ENCODE assay signal across 43 mouse cellular contexts in genomic region chr6:129438033-129438432, GRCm38 (mm10). TPM values are rescaled to one million over a fixed set of nuclear protein-coding genes. Genes with fewer than 3 reads are reported as not detected.
"Had no signal": no experiment of that assay in that cellular context is flagged by ENCODE, and none has a peak within 500 bp of the region (broad histone marks: within the 10 kb centered on the region; RNA-seq: fewer than 3 reads in every experiment).

No protein-coding gene starts in this region.

- H3K9ac ChIP-seq: heart, embryonic 12.5 days; heart, embryonic 13.5 days; heart, embryonic 15.5 days; hindbrain, embryonic 12.5 days; hindbrain, embryonic 13.5 days; hindbrain, embryonic 14.5 days; hindbrain, embryonic 15.5 days; intestine, embryonic 15.5 days; kidney, embryonic 15.5 days had no signal

- H3K27ac ChIP-seq: heart, embryonic 13.5 days; heart, embryonic 15.5 days; hindbrain, embryonic 10.5 days; hindbrain, embryonic 12.5 days; hindbrain, embryonic 13.5 days; hindbrain, embryonic 14.5 days; hindbrain, embryonic 15.5 days; hindbrain, postnatal 0 days; intestine, embryonic 15.5 days; kidney, embryonic 15.5 days; kidney, postnatal 0 days; layer of hippocampus, adult 2 months; left cerebral cortex, adult 2 months had no signal

- H3K4me2 ChIP-seq: heart, embryonic 12.5 days; heart, embryonic 13.5 days; heart, embryonic 15.5 days; hindbrain, embryonic 12.5 days; hindbrain, embryonic 13.5 days; hindbrain, embryonic 14.5 days; hindbrain, embryonic 15.5 days; intestine, embryonic 15.5 days; kidney, embryonic 15.5 days had no signal

- H3K36me3 ChIP-seq: heart, embryonic 12.5 days; heart, embryonic 13.5 days; heart, embryonic 15.5 days; hindbrain, embryonic 10.5 days; hindbrain, embryonic 12.5 days; hindbrain, embryonic 13.5 days; hindbrain, embryonic 15.5 days; intestine, embryonic 15.5 days; kidney, embryonic 15.5 days had no signal

- DNase-seq: heart, postnatal 10 days; heart, postnatal 14 days; heart, postnatal 36 days; heart, postnatal 4 days; kidney, adult 11 months; kidney, adult 18-20 months; kidney, adult 2 months; kidney, adult 8-10 months; kidney, adult 9 months; kidney, postnatal 10 days; kidney, postnatal 14 days; kidney, postnatal 25 days; kidney, postnatal 36 days; kidney, postnatal 4 days; layer of hippocampus, adult 9-11 months; layer of hippocampus, postnatal 36 days had no signal

- H3K4me3 ChIP-seq: heart, embryonic 12.5 days; heart, embryonic 13.5 days; heart, embryonic 15.5 days; hindbrain, embryonic 10.5 days; hindbrain, embryonic 12.5 days; hindbrain, embryonic 13.5 days; hindbrain, embryonic 15.5 days; intestine, embryonic 15.5 days; kidney, embryonic 15.5 days; layer of hippocampus, adult 2 months; left cerebral cortex, adult 2 months had no signal

- H3K27me3 ChIP-seq: heart, embryonic 12.5 days; heart, embryonic 13.5 days; heart, embryonic 15.5 days; hindbrain, embryonic 12.5 days; hindbrain, embryonic 13.5 days; hindbrain, embryonic 15.5 days; intestine, embryonic 15.5 days; kidney, embryonic 15.5 days had no signal

- H3K4me1 ChIP-seq: heart, embryonic 12.5 days; heart, embryonic 13.5 days; heart, embryonic 15.5 days; hindbrain, embryonic 10.5 days; hindbrain, embryonic 12.5 days; hindbrain, embryonic 13.5 days; hindbrain, embryonic 15.5 days; intestine, embryonic 15.5 days; kidney, embryonic 15.5 days had no signal

- H3K9me3 ChIP-seq: heart, embryonic 12.5 days; heart, embryonic 13.5 days; heart, embryonic 15.5 days; hindbrain, embryonic 10.5 days; hindbrain, embryonic 12.5 days; hindbrain, embryonic 13.5 days; hindbrain, embryonic 15.5 days; intestine, embryonic 15.5 days; kidney, embryonic 15.5 days had no signal

RNA-seq across cellular contexts. Expression of gene Clec1a, which starts 13.8 kb away (rescaled TPM):
- polyA plus RNA-seq: inflammation-experienced regulatory T-cells, adult 6 months had no signal

RNA-seq across cellular contexts. Expression of gene Clec9a, which starts 29.4 kb away (rescaled TPM):
- total RNA-seq: heart, postnatal 4 days; hindbrain, postnatal 0 days; layer of hippocampus, adult 18-20 months; layer of hippocampus, adult 2 months; layer of hippocampus, adult 8-10 months; layer of hippocampus, postnatal 10 days; layer of hippocampus, postnatal 14 days; layer of hippocampus, postnatal 25 days; layer of hippocampus, postnatal 36 days; left cerebral cortex, adult 18-20 months; left cerebral cortex, adult 2 months had no signal
- polyA plus RNA-seq: inflammation-experienced regulatory T-cells, adult 6 months had no signal

RNA-seq across cellular contexts. Expression of gene Clec1b, which starts 40.9 kb away (rescaled TPM):
- total RNA-seq: layer of hippocampus, adult 18-20 months; layer of hippocampus, adult 2 months; layer of hippocampus, postnatal 25 days; layer of hippocampus, postnatal 36 days; left cerebral cortex, adult 2 months had no signal

RNA-seq across cellular contexts. Expression of gene Clec12b, which starts 52.4 kb away (rescaled TPM):
- total RNA-seq: heart, postnatal 10 days; hematopoietic stem cell, adult 5-6 weeks; layer of hippocampus, adult 18-20 months; layer of hippocampus, adult 2 months; layer of hippocampus, adult 8-10 months; layer of hippocampus, postnatal 10 days; layer of hippocampus, postnatal 14 days; layer of hippocampus, postnatal 25 days; layer of hippocampus, postnatal 36 days; left cerebral cortex, adult 18-20 months; left cerebral cortex, adult 2 months; left cerebral cortex, adult 8-10 months had no signal
- polyA plus RNA-seq: hindbrain, embryonic 10.5 days; hindbrain, embryonic 11.5 days; hindbrain, embryonic 12.5 days; inflammation-experienced regulatory T-cells, adult 6 months; intestine, embryonic 14.5 days; intestine, embryonic 15.5 days; kidney, embryonic 14.5 days; kidney, embryonic 15.5 days; large intestine, adult 2 months had no signal
